Mouse (Mus musculus): ENCODE measurements at regions not wholly inside any gene's neighbourhood (a gene's known extent, or its start where the extent isn't known, plus 50 kb on each side); places are given as distances from the start of the nearest gene placed in this dataset.
A peak's percentile ranks its signal among the peaks of the same experiment; 100 is the strongest.
"Not testable (repeated sequence)": the region's sequence is repeated elsewhere in the genome, so short reads cannot be mapped to it uniquely, and the experiment has no call there.

DNA sequence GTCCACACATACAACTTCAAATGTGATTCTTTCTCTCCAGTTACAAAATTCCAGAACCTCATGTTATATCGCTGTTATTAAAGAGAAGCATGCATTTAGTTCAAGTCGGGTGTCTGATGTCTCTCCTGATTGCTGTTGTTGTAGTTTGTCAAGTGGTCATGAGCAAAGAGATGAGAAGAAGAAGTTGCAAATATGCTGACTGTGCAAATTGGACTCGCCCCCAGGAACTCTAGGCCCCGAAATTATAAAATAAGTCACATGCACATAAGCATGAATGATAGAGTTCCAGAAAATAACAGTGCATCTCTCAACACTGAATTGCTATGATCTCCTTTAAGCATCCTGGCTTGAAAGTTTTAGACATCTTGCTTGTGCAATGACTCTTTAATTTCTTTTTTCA is 53.3 kb downstream of the Kif2b start:
- no peak for DNase-seq

DNA sequence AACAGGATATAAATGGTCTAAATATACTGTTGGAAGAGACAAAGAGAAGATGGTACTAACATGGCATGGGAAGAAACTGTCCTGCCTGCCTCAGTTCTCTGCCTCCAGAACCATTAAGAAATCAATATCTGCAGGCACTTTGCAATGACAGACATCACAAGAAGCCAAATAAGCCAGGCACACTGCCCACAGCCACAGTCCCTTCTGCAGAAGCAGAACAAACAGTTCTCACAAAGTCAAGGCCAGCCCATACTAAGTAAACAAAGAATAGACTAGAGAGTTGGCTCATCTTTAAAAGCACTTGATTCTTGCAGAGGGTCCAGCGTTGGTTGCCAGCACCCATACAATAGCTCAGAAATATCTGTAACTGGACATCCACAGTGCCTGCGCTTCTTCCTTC is 98.1 kb downstream of the Kif2b start:
- DNase-seq: no peak

GRCm38 (mm10) chr11:91463578-91464401 is 113.6 kb downstream of the Kif2b start:
- DNase-seq: no peak

GRCm38 (mm10) chr11:91461946-91462345 is 115.4 kb downstream of the Kif2b start:
- no peak for DNase-seq

DNA sequence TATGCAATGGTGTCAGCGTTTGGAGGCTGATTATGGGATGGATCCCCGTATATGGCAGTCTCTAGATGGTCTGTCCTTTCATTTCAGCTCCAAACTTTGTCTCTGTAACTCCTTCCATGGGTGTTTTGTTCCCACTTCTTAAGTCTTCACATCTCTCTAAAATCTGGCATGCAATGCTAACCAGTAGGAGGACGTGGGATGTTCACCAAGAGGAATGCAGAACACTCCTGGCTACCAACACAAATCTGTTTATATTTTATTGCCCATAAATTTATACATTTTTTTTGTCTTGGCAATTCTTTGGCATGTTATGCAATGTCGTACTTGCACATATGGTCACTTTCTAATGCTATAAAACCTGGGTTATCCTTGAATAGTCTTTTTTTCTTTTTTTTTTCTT is 135.0 kb downstream of the Kif2b start:
- peak; percentile 56 for DNase-seq

DNA sequence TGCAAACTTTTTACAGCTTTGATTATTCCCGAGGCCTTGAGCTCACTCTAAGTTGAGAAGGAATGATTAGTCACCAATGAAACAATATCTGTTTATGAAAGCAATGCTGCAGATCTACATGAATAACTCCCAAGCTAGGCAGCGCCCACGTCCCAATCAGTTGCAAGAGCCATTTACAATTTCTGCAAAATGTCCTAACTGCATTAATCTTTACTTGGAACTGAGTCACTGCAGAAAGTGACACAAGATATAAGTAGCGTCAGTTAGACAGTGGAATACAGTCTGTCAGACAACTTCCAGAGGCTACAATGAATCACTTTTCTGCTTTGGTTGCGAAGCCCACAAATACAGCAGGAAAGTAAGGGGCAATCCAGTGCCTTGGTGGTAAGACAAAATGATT is 145.2 kb downstream of the Kif2b start:
- DNase-seq: peak; percentile 7

GRCm38 (mm10) chr11:91426731-91427130 is 150.6 kb downstream of the Kif2b start:
- DNase-seq: peak; percentile 80

GRCm38 (mm10) chr11:91387172-91387571 is 190.2 kb downstream of the Kif2b start:
- no peak for DNase-seq

DNA sequence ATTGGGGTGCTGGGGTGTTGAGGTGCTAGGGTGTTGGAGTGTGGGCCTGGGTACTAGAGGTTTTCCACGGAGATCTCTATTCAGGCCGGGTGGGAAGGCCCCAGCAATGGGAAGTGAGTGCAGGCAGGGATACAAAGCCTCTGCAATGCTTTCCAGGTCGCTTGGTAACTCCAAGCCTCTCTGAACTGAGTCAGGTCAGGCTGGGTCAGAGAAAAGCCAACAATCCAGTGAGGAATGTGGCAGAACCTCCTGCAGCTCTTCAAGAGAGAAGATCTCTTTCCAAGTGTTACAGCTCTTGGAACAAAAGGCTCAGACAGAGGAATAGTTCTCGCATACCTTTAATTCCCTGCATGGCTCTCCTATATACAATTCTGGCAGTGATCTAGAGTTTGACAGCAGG is 220.3 kb downstream of the Kif2b start:
- no peak for DNase-seq

GRCm38 (mm10) chr11:91342629-91343028 is 234.7 kb downstream of the Kif2b start:
- DNase-seq: no peak

DNA sequence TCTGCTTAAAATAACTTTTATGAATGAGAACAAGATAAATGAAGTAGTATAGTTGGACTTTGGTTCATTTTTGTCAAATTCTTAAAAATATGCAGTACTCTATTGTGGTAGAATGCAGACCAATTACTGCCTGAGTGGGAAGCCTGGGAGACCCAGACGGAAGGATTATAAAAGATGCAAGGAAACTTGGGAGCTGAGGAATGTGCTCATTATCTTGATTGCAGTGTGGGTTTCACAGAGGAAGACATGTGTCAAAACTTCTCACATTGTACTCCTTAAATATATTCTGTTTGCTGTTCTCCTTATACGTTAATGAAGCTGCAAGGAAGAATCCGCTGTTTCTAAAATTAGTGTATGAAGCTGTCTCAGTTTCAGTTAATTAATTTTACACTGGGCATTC is 244.3 kb downstream of the Kif2b start:
- no peak for DNase-seq

DNA sequence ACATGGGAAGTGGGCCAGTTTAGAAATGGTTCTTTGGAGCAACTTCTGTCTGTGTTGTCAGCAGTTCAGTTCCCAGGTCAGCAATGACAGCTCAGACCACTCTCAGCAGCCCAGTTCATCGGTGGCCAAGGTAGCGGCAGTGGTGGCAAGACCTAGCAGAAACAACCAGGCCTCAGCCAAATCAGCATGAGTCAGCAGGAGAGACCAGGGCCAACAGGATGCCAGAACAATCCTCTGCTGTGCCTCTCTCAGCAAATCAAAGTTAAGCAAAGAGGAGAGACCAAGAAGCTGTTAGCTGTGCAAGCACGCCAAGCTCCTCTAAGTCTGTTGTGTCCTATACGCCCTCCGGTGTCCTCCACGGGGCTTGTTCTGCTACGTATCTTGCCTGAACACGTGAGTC is 249.8 kb downstream of the Kif2b start:
- peak; percentile 0 for DNase-seq

DNA sequence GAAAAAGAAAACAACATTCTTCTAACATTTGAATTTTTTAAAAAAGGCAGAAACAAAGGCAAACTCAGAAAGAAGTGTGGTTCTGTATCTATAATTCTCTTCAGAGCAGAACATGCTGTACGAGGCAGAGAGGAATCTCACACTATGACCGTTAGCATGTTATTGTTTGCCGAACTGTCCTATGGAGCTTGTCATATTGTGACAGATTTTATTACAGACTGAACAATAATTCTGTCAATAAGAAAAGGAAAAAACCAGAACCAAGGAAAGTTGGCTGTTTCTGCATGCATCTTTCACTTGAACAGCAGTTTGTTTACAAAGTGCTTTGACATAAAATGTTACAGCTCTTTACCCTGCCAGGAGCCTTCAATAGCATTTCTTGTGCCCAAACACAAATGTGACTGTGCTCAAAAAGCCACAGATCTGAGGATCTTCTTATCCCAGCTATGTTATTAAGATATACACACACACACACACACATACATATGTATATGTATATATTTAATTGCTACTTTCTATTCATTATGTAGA is 267.1 kb downstream of the Kif2b start:
- DNase-seq: no peak

GRCm38 (mm10) chr11:91289194-91290123 is 287.9 kb downstream of the Kif2b start:
- DNase-seq: peak; percentile 28

DNA sequence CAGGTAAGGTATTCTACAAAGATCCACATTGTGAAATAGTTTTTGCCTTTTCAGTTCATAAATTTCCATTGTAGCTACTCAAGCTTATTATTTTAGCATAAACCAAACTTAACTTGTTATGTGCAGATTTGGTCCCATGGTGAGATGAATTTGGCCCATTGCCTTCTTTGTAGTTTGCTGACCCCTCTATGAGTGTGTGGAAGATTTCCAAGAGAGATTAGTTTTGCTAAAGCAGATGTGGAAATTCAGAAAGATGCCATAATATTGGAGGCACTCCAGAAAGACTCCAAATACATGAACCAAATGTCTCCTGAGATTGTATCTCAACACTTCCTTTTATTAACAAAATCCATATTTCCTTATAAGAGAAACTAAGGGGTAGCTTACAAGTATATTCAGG is 291.0 kb downstream of the Kif2b start:
- no peak for DNase-seq

GRCm38 (mm10) chr11:91262216-91262615 is 315.1 kb downstream of the Kif2b start:
- DNase-seq: no peak

DNA sequence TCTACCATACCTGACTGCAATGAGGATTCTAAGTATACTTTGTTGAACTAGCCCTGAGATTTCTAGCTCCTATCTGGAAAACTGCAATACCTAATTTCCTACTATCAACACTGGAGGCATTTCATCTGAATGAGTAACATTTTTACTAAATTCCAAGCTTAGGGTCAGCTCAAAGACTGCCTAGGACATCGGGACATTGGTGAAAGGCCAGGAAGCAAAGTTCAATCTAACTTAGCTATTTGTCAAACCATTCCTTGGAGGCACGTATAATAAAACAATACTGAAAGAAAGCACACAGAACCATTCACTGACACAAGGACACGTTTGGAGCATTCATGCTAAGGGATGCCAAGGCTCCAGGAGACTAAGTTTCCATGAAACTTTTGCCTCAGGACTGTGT is 335.3 kb downstream of the Kif2b start:
- not testable (repeated sequence) for DNase-seq

DNA sequence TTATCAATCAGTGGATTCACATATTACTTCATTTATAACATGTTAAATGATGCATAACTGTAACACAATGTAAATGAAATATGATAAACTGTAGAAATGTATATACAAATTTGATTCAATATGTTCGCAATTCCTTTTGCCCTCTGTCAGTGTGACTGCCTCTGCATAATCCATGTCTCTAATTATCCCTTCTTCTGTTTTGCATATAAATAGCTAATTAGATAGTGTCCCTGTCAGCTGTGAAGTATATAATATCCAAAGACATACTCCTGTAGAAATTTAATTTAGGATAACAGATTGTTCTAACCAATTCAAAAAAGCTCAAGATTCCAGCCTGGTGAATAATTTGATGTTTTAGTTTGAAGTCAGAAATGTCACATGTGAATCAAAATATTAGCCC is 361.2 kb downstream of the Kif2b start:
- no peak for DNase-seq

DNA sequence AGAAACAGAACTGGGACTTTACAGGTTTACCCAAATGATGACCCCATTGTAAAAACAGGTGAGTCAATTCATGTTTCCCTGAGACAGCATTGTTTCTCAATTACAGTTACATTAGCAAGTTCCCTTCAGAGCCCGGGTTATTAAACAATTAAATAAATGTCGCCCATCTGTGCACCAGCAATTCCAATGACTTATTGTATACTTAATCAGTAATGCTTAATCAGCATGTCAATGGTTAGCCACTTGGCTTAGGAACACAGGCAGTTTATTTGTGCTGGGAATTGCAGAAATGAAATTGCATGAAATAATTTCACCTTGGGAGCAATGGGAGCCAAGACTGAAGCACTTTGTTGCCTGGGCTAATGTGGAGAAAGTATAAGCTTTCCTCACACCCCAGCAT is 364.3 kb downstream of the Kif2b start:
- no peak for DNase-seq

- no peak for DNase-seq
Observed at GRCm38 (mm10) chr11:91206470-91206869, 370.9 kb downstream of the Kif2b start.

DNA sequence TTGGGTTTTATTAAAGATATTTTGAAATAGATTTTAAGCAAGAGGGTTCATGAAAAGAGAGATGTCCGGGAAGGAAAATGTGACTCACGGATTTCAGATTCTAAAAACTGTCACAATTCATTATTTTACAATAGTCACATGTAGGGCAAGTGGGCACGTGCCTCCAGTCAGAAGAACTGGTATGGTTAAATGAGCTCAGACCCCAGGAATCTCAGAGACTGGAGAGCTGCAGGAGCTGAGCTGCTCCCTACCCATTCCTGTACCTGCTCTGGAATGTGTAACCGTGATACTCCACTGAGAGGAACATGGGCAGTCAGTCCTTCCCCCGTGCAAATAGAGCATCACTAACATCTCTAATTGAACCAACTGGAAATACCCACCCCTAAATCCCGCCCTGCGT is 372.9 kb downstream of the Kif2b start:
- no peak for DNase-seq

DNA sequence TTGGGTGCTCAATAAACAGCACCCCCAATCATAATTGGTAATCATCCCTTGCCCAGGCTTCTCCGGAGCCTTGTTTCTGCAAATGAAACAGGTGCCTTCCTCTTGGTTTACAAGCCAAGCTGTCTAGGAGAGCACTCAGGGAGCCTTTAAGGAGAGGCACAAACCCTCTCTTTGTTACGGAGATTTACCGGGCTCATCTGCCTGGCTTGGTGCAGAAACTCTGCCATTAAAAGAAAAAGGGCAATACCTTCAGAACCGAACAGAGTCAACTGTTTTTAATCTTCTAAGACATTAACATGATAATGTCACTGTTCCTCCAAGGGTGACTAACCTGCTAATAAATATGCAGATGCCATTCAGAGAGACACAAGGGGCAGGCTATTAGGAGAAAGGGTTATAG is 380.5 kb downstream of the Kif2b start:
- DNase-seq: no peak

GRCm38 (mm10) chr11:91196351-91196750 is 381.0 kb downstream of the Kif2b start:
- no peak for DNase-seq

DNA sequence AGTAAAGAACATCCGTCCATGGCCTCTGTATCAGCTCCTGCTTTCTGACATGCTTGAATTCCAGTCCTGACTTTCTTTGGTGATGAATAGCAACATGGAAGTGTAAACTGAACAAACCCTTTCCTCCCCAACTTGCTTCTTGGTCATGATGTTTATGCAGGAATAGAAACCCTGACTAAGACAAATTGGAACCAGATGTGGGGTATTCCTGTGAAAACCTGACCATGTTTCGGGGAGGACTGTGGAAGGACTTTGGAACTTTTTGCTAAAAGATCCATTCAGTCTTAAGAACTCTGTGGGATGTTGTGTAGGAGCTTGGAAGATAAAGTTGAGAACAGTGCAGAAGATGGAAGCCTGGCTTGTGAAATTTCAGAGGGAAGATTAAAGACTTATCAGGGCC is 410.0 kb downstream of the Kif2b start:
- not testable (repeated sequence) for DNase-seq
